Mouse (Mus musculus) adipocyte (in vitro differentiated cells): Measurements from ENCODE around the gene Cap1.

Experiments used
- DNase-seq: peaks from one replicate; pipeline ENCODE4 v3.0.0-alpha.2; 2016; ENCODE audit warnings: low spot score

The Cap1 gene

DNA sequence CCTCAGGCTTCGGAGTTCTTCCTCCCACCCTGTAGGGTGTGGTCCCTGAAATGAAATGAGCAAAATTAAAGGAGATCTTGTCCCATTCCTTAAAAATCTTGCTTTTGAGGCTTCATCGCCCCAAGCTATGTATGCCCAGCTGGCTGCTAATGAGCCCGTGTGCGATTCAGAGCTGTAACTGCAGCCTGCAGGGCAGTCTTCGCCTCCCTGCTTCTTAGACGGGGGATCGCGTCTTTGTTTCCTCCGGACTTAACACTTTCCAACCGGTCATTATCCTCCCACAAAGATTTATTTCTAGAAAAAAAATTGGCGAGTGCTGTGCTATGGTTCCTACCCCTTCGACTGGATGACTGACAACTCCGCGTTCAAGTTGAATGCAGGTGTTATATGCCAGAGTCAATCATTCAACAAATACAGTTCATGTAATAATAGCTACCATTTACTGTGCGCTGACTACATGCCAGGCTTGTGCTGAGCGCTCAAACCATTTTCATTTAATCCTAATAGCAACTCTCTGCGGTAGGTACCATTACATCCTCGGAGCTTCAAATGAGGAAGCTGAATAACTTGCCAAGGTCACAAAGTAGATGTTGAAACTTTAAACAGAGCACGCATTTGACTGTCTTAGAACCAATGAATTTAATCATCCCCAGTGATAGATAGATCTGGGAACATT, 861 bp upstream of the Cap1 start:
- DNase-seq, result no peak

GRCm38 (mm10) chr4:122884481-122885340, 1.1 kb downstream of the Cap1 start:
- peak; percentile 59 for DNase-seq

DNA sequence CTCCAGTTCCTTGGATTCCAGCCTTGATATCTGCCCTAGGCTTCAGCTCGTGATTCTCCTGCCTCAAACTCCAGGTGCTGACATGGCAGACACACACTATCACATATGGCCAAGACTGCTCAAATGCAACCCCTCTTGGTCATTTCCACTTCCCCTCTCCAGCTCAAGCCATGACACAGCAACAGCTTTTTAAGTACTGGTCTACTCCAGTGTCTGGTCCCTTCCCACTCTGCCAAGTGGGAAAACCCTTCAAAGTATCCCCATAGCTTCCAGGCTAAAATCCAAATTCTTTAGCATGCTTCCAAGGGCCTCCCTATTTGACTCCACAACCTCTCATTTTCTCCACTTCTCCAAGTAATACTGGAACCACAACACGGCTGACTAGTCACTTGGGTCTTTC, 1.8 kb downstream of the Cap1 start:
- no peak for DNase-seq

- DNase-seq, result no peak
These were observed 2.6 kb downstream of the Cap1 start for GRCm38 (mm10) chr4:122883294-122883693.

DNA sequence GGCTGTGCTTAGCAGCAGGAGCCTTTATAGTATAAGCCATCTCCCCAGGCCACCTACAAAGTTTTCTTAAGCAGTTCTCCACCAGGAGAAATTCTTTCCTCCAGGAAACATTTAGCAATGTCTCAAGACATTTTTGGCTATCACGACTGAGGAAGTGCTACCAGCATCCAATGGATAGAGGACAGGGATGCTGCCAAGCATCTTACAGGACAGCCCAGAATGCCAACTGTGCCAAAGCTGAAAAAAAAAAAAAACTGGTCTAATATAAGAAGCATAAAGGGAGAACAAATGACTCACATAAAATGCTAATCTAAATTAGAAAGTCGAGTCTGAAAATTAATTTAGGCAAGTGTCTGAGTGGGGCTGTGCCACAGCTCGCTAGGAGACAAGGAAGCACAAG, 3.3 kb downstream of the Cap1 start:
- peak; percentile 33 for DNase-seq

- peak; percentile 76 for DNase-seq
These were observed 7.4 kb downstream of the Cap1 start for GRCm38 (mm10) chr4:122878333-122879070.

GRCm38 (mm10) chr4:122873512-122873911, 12.3 kb downstream of the Cap1 start:
- no peak for DNase-seq

DNA sequence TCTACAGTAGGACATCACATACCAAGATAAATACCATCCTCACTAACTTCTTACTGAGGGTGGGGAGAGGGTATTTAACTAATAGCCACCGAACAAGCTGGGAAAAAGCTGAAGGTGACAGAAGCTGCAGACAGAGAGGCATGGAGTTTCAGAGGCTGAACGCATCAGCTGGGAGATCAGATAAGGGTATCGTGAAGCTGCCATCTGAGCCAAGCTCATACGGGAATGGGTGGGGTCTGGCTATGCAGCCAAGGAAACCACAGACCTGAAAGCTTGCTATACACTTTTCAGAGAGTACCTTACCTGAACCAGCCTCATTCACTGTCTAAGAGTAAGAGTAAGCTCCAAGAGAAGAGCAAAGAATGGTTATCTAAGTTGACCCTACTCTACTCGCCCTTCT, 12.9 kb downstream of the Cap1 start:
- no peak for DNase-seq

GRCm38 (mm10) chr4:122871989-122872388, 13.9 kb downstream of the Cap1 start:
- no peak for DNase-seq

GRCm38 (mm10) chr4:122871269-122871668, 14.6 kb downstream of the Cap1 start:
- no peak for DNase-seq

DNA sequence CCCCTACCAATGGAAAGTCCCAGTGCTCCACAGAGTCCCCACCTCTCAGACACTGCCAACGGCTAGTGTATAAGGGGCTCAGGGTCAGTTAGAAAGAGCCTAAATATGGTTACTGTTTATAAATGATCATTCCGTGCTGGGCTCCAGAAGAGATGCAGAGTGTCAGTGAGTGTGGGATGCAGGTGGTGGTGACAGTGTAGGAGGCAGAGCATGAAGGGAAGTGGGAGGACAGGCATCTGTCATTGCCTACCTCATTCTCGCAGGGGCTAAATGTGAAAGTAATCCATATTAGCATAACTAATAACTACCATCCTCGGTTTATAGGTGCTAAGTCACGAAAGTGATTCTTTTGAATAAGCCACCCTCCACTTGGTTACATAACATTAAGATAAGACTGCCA, 15.1 kb downstream of the Cap1 start:
- DNase-seq, result no peak

- DNase-seq, result peak; percentile 27
These were observed 15.8 kb downstream of the Cap1 start for GRCm38 (mm10) chr4:122870027-122870426.

DNA sequence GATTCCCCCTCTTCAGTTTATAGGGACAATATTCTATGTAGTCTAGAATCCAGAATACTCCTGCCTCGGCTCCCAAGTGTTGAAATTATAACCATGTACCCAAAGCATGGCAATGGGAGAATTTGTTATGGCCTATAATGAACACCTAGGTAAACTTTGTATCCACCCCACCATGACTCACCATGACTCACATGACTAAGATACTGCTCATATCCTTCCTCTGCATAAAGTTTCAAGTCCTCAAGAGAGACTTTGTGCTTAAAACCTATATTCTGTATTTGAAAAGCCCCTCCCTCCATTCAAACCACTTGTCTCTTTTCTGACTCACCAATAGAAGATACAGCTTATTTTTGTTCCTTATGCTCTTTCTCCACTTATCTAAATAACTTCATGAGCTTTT, 17.8 kb downstream of the Cap1 start:
- DNase-seq, result no peak

DNA sequence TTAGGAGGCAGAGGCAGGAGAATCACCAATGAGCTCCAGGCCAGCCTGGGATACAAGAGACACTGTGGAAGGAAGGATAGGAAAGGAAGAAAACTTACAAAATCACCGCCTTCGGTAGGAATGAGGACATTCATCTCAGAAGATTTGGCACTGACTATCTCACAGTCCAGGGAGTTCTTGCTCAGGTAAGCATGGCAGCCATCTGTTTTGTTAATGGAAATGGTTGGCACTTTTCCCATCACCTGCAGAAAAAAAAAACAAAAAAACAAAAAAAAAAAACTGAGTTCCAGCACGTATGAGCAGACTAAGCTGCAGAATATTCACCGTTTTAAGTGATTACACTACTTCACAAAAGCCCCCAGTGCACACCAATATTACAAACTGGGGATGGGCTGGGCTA, 24.0 kb downstream of the Cap1 start:
- no peak for DNase-seq

DNA sequence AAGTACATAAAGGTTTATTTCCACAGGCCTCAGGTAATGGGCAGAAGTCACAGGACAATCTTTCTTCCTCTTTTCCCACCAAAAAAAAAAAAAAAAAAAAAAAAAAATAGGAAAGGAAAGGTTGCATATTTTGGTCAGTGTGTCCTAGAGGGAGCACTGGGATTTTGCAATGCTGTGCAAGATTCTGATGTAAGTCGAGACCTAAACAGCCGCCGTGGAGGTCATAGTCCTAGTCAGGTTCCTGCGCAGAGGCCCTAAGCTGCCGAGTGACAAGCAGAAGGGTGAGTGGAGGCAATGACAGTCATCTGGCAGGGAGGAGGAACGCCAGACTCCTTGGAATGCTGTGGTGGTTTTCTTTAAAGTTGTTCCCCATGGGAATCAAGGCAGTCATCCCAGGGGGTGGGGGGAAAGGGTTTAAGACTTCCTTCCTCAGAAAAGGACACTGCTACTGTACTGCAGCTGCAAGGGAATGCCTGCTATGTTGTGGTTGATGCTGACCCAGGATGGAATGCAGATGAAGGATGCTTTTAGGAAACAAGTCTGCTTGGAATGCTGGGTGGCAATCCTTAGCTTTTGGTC, 26.7 kb downstream of the Cap1 start:
- peak; percentile 12 for DNase-seq

DNA sequence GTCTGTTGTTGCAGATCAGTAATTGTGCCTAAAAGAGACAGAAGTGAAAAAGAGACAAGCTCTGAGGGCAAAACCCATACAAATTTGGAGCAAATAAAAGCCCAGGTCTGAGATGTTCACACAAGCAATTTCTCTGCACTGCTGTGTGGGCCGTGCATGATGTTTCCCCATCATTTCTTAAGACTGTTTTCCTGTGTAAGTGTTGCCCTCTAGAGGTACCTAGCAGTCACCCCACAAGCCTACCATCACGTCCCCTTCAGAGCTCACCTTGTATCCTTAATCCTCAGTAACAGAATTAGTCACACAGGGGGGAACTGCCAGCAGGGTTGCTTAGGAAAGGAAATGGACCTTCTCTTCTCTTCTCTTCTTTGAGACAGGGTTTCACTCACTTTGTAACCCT, 27.9 kb downstream of the Cap1 start:
- DNase-seq, result no peak

DNA sequence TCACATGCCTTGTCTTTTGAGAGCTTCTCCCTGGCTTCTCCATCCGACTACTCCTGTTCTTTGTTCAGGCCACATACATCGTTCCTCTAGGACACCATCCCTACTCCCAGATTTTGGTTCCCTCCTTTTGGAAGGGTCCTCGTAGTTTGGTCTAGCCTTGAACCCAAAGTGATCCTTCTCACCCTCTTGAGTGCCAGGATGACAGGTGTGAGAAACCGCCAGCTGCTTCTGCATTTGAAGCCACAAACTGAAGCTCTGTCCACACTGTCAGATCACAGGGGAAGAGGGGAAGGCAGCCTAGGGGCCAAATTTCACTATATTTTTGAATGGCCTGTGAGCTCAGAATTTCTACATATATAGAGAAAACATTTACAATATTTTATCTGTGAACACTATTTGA, 31.1 kb downstream of the Cap1 start:
- no peak for DNase-seq

- no peak for DNase-seq
These were observed 32.2 kb downstream of the Cap1 start for GRCm38 (mm10) chr4:122853691-122854090.

- DNase-seq, result no peak
These were observed 34.3 kb downstream of the Cap1 start for GRCm38 (mm10) chr4:122851535-122851934.

- DNase-seq, result peak; percentile 72
These were observed 37.7 kb downstream of the Cap1 start for GRCm38 (mm10) chr4:122848150-122848621.

DNA sequence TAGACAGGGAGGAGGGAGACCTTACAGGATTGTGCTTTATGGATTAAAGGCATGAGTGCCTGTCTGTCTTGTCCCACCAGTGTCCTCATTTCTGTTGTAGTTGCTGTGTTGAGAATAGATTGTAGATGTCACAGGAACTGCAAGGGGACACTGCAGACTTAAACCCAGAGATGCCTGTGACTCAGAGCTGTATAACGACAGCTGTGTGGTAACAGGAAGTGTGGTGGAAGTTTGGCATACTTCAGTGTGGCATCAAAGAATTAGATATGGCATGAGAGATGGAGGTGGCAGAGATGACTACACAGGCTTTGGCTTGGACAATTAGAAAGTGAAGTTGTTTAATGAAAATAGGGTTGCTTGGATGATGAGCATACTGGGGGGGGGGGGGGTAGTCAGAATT, 47.4 kb downstream of the Cap1 start:
- no peak for DNase-seq

DNA sequence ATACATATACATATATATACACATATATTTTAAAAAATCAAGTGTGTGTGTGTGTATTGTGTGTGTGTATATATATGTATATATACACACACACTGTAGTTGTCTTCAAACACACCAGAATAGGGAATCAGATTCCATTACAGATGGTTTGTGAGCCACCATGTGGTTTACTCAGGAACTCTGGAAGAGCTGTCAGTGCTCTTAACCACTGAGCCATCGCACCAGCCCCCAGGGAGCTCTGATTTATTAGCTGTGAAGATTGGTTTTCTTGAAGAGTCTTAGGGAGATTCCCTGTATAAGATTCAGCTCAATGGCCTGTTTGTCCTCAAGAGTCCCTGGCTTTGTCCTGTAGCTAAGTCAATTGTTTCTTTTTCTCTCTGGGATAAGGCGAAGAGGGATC, 47.9 kb downstream of the Cap1 start:
- DNase-seq, result no peak
